Mouse (Mus musculus) E14TG2a.4 (cell line): ENCODE results near the gene Lbp.

Experiments
- CTCF ChIP-seq: conservative IDR thresholded peaks from 2 replicates; pipeline ENCODE4 v1.5.1; 2014; ENCODE audit warnings: low read length
- NANOG ChIP-seq: IDR thresholded peaks from 2 replicates; pipeline ENCODE4 v1.6.1; 2014; ENCODE audit warnings: borderline replicate concordance, low read length, mixed read lengths
- POU5F1 ChIP-seq: IDR thresholded peaks from 2 replicates; pipeline ENCODE4 v1.6.1; 2014; ENCODE audit warnings: low read length, borderline replicate concordance

GRCm38 (mm10) chr2:158364175-158364574, 57.9 kb downstream of the Lbp start:
- TF ChIP-seq CTCF = no peak
- no peak for TF ChIP-seq NANOG
- TF ChIP-seq POU5F1 = no peak
